Comparison of ENCODE assay signal across 8 mouse cellular contexts in genomic region chr7:45714630-45715089, GRCm38 (mm10). TPM values are rescaled to one million over a fixed set of nuclear protein-coding genes. Genes with fewer than 3 reads are reported as not detected.
A peak's percentile ranks its signal among the peaks of the same experiment; 100 is the strongest.
DNase-seq lines count a peak whose midpoint lies in the region; ATAC-seq and TF ChIP-seq lines count a peak whose summit lies in the region.
"Had no signal": no experiment of that assay in that cellular context is flagged by ENCODE, and none has a peak within 500 bp of the region (broad histone marks: within the 10 kb centered on the region; RNA-seq: fewer than 3 reads in every experiment).

No protein-coding gene starts in this region.

- no peaks in the 10 kb centered on the region for H3K9me3 ChIP-seq in ES-E14 (ENCODE audit: control insufficient read depth, insufficient read depth, low read depth, low read length)
- no peaks in the 10 kb centered on the region for H3K9me3 ChIP-seq in forebrain, embryonic 14.5 days (replicated peaks; ENCODE audit: control insufficient read depth, low read length)

- peak overlapping the region; percentile 40; the same call in 1 of the 2 replicates for H3K27ac ChIP-seq in ES-E14 (ENCODE audit: insufficient read depth, low read depth, low read length, poor library complexity, severe bottlenecking)
- 0 out of 2 replicates have a peak overlapping the region, but pooled peaks have one; percentile 21 for H3K27ac ChIP-seq in forebrain, embryonic 14.5 days (ENCODE audit: low read depth, low read length)
- H3K27ac ChIP-seq in olfactory bulb, adult 2 months (ENCODE audit: insufficient read depth, low read depth, low read length), result peak overlapping the region; percentile 65

- H3K4me3 ChIP-seq in C2C12 (ENCODE audit: insufficient read depth, poor library complexity, severe bottlenecking) (peak overlapping the region; percentile 38), ES-E14 (ENCODE audit: insufficient read depth in 1 of 2, low read depth in 1 of 2, low read length in 2 of 2, poor library complexity in 1 of 2, severe bottlenecking in 1 of 2) (peak overlapping the region; percentile 76 to 95)
- peak overlapping the region; percentile 59 for H3K4me3 ChIP-seq in forebrain, embryonic 14.5 days (ENCODE audit: low read depth, low read length)
- peak overlapping the region; percentile 72 for H3K4me3 ChIP-seq in olfactory bulb, adult 2 months (ENCODE audit: insufficient read depth, low read depth, low read length)

- no peaks in the 10 kb centered on the region for H3K27me3 ChIP-seq in C2C12 (ENCODE audit: control insufficient read depth, insufficient read depth, insufficient read length)
- H3K27me3 ChIP-seq in forebrain, embryonic 14.5 days (replicated peaks; ENCODE audit: control insufficient read depth, insufficient read depth, low read length), result no peaks in the 10 kb centered on the region

- no peak for TF ChIP-seq POLR2A in olfactory bulb, adult 2 months (IDR thresholded peaks at IDR 0.05; ENCODE audit: insufficient read depth, low read depth, low read length)

- H3K79me3 ChIP-seq in C2C12 (ENCODE audit: low read depth), result peaks cover 41% of the 10 kb centered on the region

- H3K4me1 ChIP-seq in ES-E14 (ENCODE audit: control insufficient read depth in 2 of 2, insufficient read depth in 2 of 2, low read length in 2 of 2, poor library complexity in 1 of 2), result peaks cover 0 to 25% of the 10 kb centered on the region in 2 experiments; a peak in 2 of 4 replicates
- peaks cover 30% of the 10 kb centered on the region for H3K4me1 ChIP-seq in forebrain, embryonic 14.5 days (ENCODE audit: control insufficient read depth, insufficient read depth, low read length)
- H3K4me1 ChIP-seq in olfactory bulb, adult 2 months (ENCODE audit: control insufficient read depth, insufficient read depth, low read length), result peaks cover 66% of the 10 kb centered on the region

- 12% methylated on average over 14 of the region's 14 CpGs for WGBS in forebrain, embryonic 14.5 days
- 7% methylated on average over 14 of the region's 14 CpGs for whole genome bisulfite sequencing in olfactory bulb, adult 2 months

- no peak for TF ChIP-seq CTCF in C2C12 (IDR thresholded peaks at IDR 0.05; ENCODE audit: control insufficient read depth, insufficient read depth, insufficient read length)
- TF ChIP-seq CTCF in olfactory bulb, adult 2 months (IDR thresholded peaks at IDR 0.05; ENCODE audit: insufficient read depth, low read depth, low read length), result no peak

- H3K9ac ChIP-seq in ES-E14 (ENCODE audit: insufficient read depth, low read depth, low read length, poor library complexity, severe bottlenecking), result peak overlapping the region; percentile 75
- peak overlapping the region; percentile 78 for H3K9ac ChIP-seq in forebrain, embryonic 14.5 days (ENCODE audit: low read length)

- in situ Hi-C loops in ES-E14 (cut with MboI; ENCODE audit: low sequenced_read_pairs in 2 of 2, unreplicated experiment in 2 of 2), result no loop called here

- H3K79me2 ChIP-seq in C2C12 (ENCODE audit: control insufficient read depth, insufficient read depth), result peaks cover 58% of the 10 kb centered on the region

- ATAC-seq in forebrain, embryonic 14.5 days, result peak; percentile 52

- peaks cover 13% of the 10 kb centered on the region for H3K36me3 ChIP-seq in C2C12 (ENCODE audit: control insufficient read depth, insufficient read depth)
- peaks cover 43% of the 10 kb centered on the region for H3K36me3 ChIP-seq in ES-E14 (ENCODE audit: control insufficient read depth, insufficient read depth, low read length, poor library complexity, severe bottlenecking)
- H3K36me3 ChIP-seq in forebrain, embryonic 14.5 days (ENCODE audit: control insufficient read depth, insufficient read depth, low read length), result peaks cover 47% of the 10 kb centered on the region

- DNase-seq in ES-E14 (ENCODE audit: low read depth, low spot score) (no peak), liver (peak; percentile 49)
- no peak for DNase-seq in forebrain, embryonic 14.5 days (ENCODE audit: low spot score)
- DNase-seq in frontal cortex, postnatal 36 days (ENCODE audit: low spot score in 2 of 2), result no peak
- DNase-seq in adrenal gland, adult 2 months, result no peak

- H3ac ChIP-seq in C2C12 (ENCODE audit: control insufficient read depth, insufficient read length, low read depth), result peak overlapping the region; percentile 71

- H3K4me2 ChIP-seq in forebrain, embryonic 14.5 days (ENCODE audit: low read length), result peak overlapping the region; percentile 90

TF ChIP-seq in C2C12, 6 proteins besides CTCF, POLR2A, EP300 and RAD21:
- TF ChIP-seq USF1 (IDR thresholded peaks at IDR 0.05; ENCODE audit: low read depth) (no peak), MYOG (IDR thresholded peaks at IDR 0.05; ENCODE audit: control insufficient read depth, extremely low read depth, insufficient read length) (no peak), CEBPB (IDR thresholded peaks at IDR 0.05; ENCODE audit: low read depth) (no peak), FOSL1 (IDR thresholded peaks at IDR 0.05; ENCODE audit: insufficient read depth, low read length, poor library complexity, severe bottlenecking) (no peak), MAX (IDR thresholded peaks at IDR 0.05) (no peak), MYOD1 (IDR thresholded peaks at IDR 0.05; ENCODE audit: control insufficient read depth, insufficient read length, low read depth) (no peak)

TF ChIP-seq in ES-E14, 5 proteins besides CTCF, POLR2A, EP300 and RAD21:
- no peak for TF ChIP-seq MAFK (IDR thresholded peaks at IDR 0.05; ENCODE audit: insufficient read depth, low read depth, low read length)
- no peak for TF ChIP-seq HCFC1 (IDR thresholded peaks at IDR 0.05; ENCODE audit: borderline replicate concordance, insufficient read depth, low read length)
- no peak for TF ChIP-seq ZC3H11A (IDR thresholded peaks at IDR 0.05; ENCODE audit: borderline replicate concordance, low read depth, low read length)
- TF ChIP-seq CHD2 (IDR thresholded peaks at IDR 0.05; ENCODE audit: low read depth, low read length), result no peak
- TF ChIP-seq ZNF384 (IDR thresholded peaks at IDR 0.05; ENCODE audit: low read depth, low read length), result no peak
TF ChIP-seq in ES-E14: peak in this region for 0.

RNA-seq across cellular contexts. Expression of gene Rpl18, which starts 0.6 kb away (rescaled TPM):
- 4,453 TPM for polyA plus RNA-seq in C2C12 (2012; fragmentation: generic; extraction: Trizol)
- 3,487 and 5,312 TPM in 2 replicates for total RNA-seq in ES-E14 (2012; rRNA removed)
- polyA plus RNA-seq in forebrain, embryonic 14.5 days (2014; fragmentation: Nextera tagmentation; extraction: Ambion mirVana), result 727 and 966 TPM in 2 replicates
- polyA plus RNA-seq in olfactory bulb, adult 2 months (2012; ENCODE audit: insufficient read depth, insufficient read length, low replicate concordance, missing spikeins), result not detected in 2 replicates
- 1,000 to 10,000 TPM in 1 of 2 experiments, 100 to 1,000 TPM in 1; 972 to 1,050 TPM for total RNA-seq in adrenal gland, adult 2 months (2021)
- polyA plus RNA-seq in adrenal gland, adult 2 months (2012; rRNA removed), result 1,143 and 1,258 TPM in 2 replicates

RNA-seq across cellular contexts. Expression of gene Sphk2, which starts 3.1 kb away (rescaled TPM):
- 16.9 TPM for polyA plus RNA-seq in C2C12 (2012; fragmentation: generic; extraction: Trizol)
- 18.7 and 21.5 TPM in 2 replicates for total RNA-seq in ES-E14 (2012; rRNA removed)
- polyA plus RNA-seq in forebrain, embryonic 14.5 days (2014; fragmentation: Nextera tagmentation; extraction: Ambion mirVana), result 16.3 and 19.7 TPM in 2 replicates
- not detected in 2 replicates for polyA plus RNA-seq in olfactory bulb, adult 2 months (2012; ENCODE audit: insufficient read depth, insufficient read length, low replicate concordance, missing spikeins)
- 10 to 100 TPM; 38.9 to 39.5 TPM for total RNA-seq in adrenal gland, adult 2 months (2021)
- 90.9 and 92.5 TPM in 2 replicates for polyA plus RNA-seq in adrenal gland, adult 2 months (2012; rRNA removed)

RNA-seq across cellular contexts. Expression of gene Fam83e, which starts 6.4 kb away (rescaled TPM):
- polyA plus RNA-seq in C2C12 (2012; fragmentation: generic; extraction: Trizol), result 0.48 TPM
- 6.1 and 6.6 TPM in 2 replicates for total RNA-seq in ES-E14 (2012; rRNA removed)
- polyA plus RNA-seq in forebrain, embryonic 14.5 days (2014; fragmentation: Nextera tagmentation; extraction: Ambion mirVana), result 0.11 and 0.15 TPM in 2 replicates
- polyA plus RNA-seq in olfactory bulb, adult 2 months (2012; ENCODE audit: insufficient read depth, insufficient read length, low replicate concordance, missing spikeins), result not detected in 2 replicates
- total RNA-seq in adrenal gland, adult 2 months (2021), result under 1 TPM; 0.72 to 0.86 TPM
- 0.86 and 2.0 TPM in 2 replicates for polyA plus RNA-seq in adrenal gland, adult 2 months (2012; rRNA removed)

RNA-seq across cellular contexts. Expression of gene Dbp, which starts 9.8 kb away (rescaled TPM):
- polyA plus RNA-seq in C2C12 (2012; fragmentation: generic; extraction: Trizol), result 5.6 TPM
- 10.0 and 10.6 TPM in 2 replicates for total RNA-seq in ES-E14 (2012; rRNA removed)
- polyA plus RNA-seq in forebrain, embryonic 14.5 days (2014; fragmentation: Nextera tagmentation; extraction: Ambion mirVana), result 3.6 and 3.7 TPM in 2 replicates
- 386 TPM in 1 of 2 replicates, not detected in the other for polyA plus RNA-seq in olfactory bulb, adult 2 months (2012; ENCODE audit: insufficient read depth, insufficient read length, low replicate concordance, missing spikeins)
- 100 to 1,000 TPM in 1 of 2 experiments, 10 to 100 TPM in 1; 54.3 to 225 TPM for total RNA-seq in adrenal gland, adult 2 months (2021)
- polyA plus RNA-seq in adrenal gland, adult 2 months (2012; rRNA removed), result 569 and 796 TPM in 2 replicates

RNA-seq across cellular contexts. Expression of gene Spaca4, which starts 11.0 kb away (rescaled TPM):
- polyA plus RNA-seq in C2C12 (2012; fragmentation: generic; extraction: Trizol), result 0.33 TPM
- 0.76 and 1.7 TPM in 2 replicates for total RNA-seq in ES-E14 (2012; rRNA removed)
- polyA plus RNA-seq in forebrain, embryonic 14.5 days (2014; fragmentation: Nextera tagmentation; extraction: Ambion mirVana), result not detected in 2 replicates
- polyA plus RNA-seq in olfactory bulb, adult 2 months (2012; ENCODE audit: insufficient read depth, insufficient read length, low replicate concordance, missing spikeins), result not detected in 2 replicates
- not detected for total RNA-seq in adrenal gland, adult 2 months (2021)
- not detected in 2 replicates for polyA plus RNA-seq in adrenal gland, adult 2 months (2012; rRNA removed)
- total RNA-seq: hematopoietic stem cell, adult 5-6 weeks had no signal
